35 mouse cellular contexts compared by ENCODE assay signal in genomic region chr13:3908262-3908661, GRCm38 (mm10). TPM values are rescaled to one million over a fixed set of nuclear protein-coding genes. Genes with fewer than 3 reads are reported as not detected.
DNase-seq lines count a peak whose midpoint lies in the region; ATAC-seq and TF ChIP-seq lines count a peak whose summit lies in the region.
"Had no signal": no experiment of that assay in that cellular context is flagged by ENCODE, and none has a peak within 500 bp of the region (broad histone marks: within the 10 kb centered on the region; RNA-seq: fewer than 3 reads in every experiment).

No protein-coding gene starts in this region.

- TF ChIP-seq EP300 in lung, postnatal 0 days (IDR thresholded peaks at IDR 0.05), result peak; percentile 77

- H3K4me1 ChIP-seq in intestine, embryonic 16.5 days (ENCODE audit: control insufficient read depth, insufficient read depth, low read length), result no peaks in the 10 kb centered on the region
- H3K4me1 ChIP-seq in intestine, postnatal 0 days (replicated peaks; ENCODE audit: control insufficient read depth, insufficient read depth, low read length), result no peaks in the 10 kb centered on the region
- H3K4me1 ChIP-seq in lung, postnatal 0 days (ENCODE audit: insufficient read depth, low read depth, low read length), result peaks cover 4% of the 10 kb centered on the region; the same call in 1 of the 2 replicates
- H3K4me1 ChIP-seq: embryonic facial prominence, embryonic 13.5 days; forebrain, embryonic 12.5 days; hindbrain, embryonic 13.5 days; limb, embryonic 10.5 days; neural tube, embryonic 15.5 days had no signal

- TF ChIP-seq CTCF in intestine, postnatal 0 days (IDR thresholded peaks at IDR 0.05; ENCODE audit: low read depth), result no peak
- no peak for TF ChIP-seq CTCF in lung, postnatal 0 days (IDR thresholded peaks at IDR 0.05)

- no peak overlapping the region for H3K27ac ChIP-seq in intestine, embryonic 16.5 days (ENCODE audit: low read length)
- H3K27ac ChIP-seq in intestine, postnatal 0 days (ENCODE audit: low read depth, low read length), result no peak overlapping the region
- H3K27ac ChIP-seq in lung, postnatal 0 days (ENCODE audit: low read length), result peak overlapping the region; percentile 43; the same call in 1 of the 2 replicates
- H3K27ac ChIP-seq: embryonic facial prominence, embryonic 13.5 days; forebrain, embryonic 12.5 days; gastrocnemius, adult 2 months; hindbrain, embryonic 13.5 days; limb, embryonic 10.5 days; macrophage; neural tube, embryonic 15.5 days had no signal

- intact Hi-C loops in left cerebral cortex, postnatal 25 days (cut with DNase I), result no loop called here

- WGBS in intestine, embryonic 16.5 days, result 63% methylated on average over 4 of the region's 4 CpGs
- WGBS in intestine, postnatal 0 days, result 56% methylated on average over 4 of the region's 4 CpGs
- 58% methylated on average over 4 of the region's 4 CpGs for WGBS in lung, postnatal 0 days

- no peaks in the 10 kb centered on the region for H3K27me3 ChIP-seq in intestine, embryonic 16.5 days (replicated peaks; ENCODE audit: control insufficient read depth, insufficient read depth, low read length)
- no peaks in the 10 kb centered on the region for H3K27me3 ChIP-seq in intestine, postnatal 0 days (replicated peaks; ENCODE audit: control insufficient read depth, insufficient read depth, low read length)
- no peaks in the 10 kb centered on the region for H3K27me3 ChIP-seq in lung, postnatal 0 days (replicated peaks; ENCODE audit: insufficient read depth, low read length)
- H3K27me3 ChIP-seq: CH12.LX; embryonic facial prominence, embryonic 13.5 days; forebrain, embryonic 12.5 days; heart, embryonic 12.5 days; hindbrain, embryonic 13.5 days; neural tube, embryonic 15.5 days; Patski had no signal

- H3K9me3 ChIP-seq in intestine, embryonic 16.5 days (ENCODE audit: control insufficient read depth, low read length), result no peaks in the 10 kb centered on the region
- H3K9me3 ChIP-seq in intestine, postnatal 0 days (ENCODE audit: control insufficient read depth), result no peaks in the 10 kb centered on the region
- H3K9me3 ChIP-seq in lung, postnatal 0 days (ENCODE audit: low read length), result no peaks in the 10 kb centered on the region
- H3K9me3 ChIP-seq: embryonic facial prominence, embryonic 13.5 days; forebrain, embryonic 12.5 days; G1E; heart, embryonic 12.5 days; hindbrain, embryonic 13.5 days; limb, embryonic 10.5 days; neural tube, embryonic 15.5 days had no signal

- DNase-seq in lung, postnatal 0 days (ENCODE audit: low spot score), result peak; percentile 88
- DNase-seq in lung, postnatal 4 days, result no peak
- no peak for DNase-seq in left cerebral cortex, postnatal 25 days (ENCODE audit: low spot score in 2 of 2)
- no peak for DNase-seq in adrenal gland, postnatal 25 days
- DNase-seq: adrenal gland, adult 8-10 months; B cell, adult 2 months; cerebellum, adult 18-20 months; cerebellum, postnatal 14 days; gastrocnemius, adult 2 months; heart, postnatal 36 days; kidney, adult 2 months; kidney, postnatal 10 days; liver; thymus, postnatal 14 days had no signal

- H3K4me2 ChIP-seq in intestine, embryonic 16.5 days (ENCODE audit: low read depth, low read length), result no peak overlapping the region
- H3K4me2 ChIP-seq in intestine, postnatal 0 days (replicated peaks; ENCODE audit: low read depth), result no peak overlapping the region
- no peak overlapping the region for H3K4me2 ChIP-seq in lung, postnatal 0 days (replicated peaks; ENCODE audit: low read depth, low read length)
- H3K4me2 ChIP-seq: embryonic facial prominence, embryonic 13.5 days; forebrain, embryonic 12.5 days; heart, embryonic 12.5 days; hindbrain, embryonic 13.5 days; midbrain, embryonic 11.5 days; neural tube, embryonic 15.5 days had no signal

- no peaks in the 10 kb centered on the region for H3K36me3 ChIP-seq in intestine, embryonic 16.5 days (ENCODE audit: control insufficient read depth, insufficient read depth, low read length)
- no peaks in the 10 kb centered on the region for H3K36me3 ChIP-seq in intestine, postnatal 0 days (ENCODE audit: control insufficient read depth, insufficient read depth)
- H3K36me3 ChIP-seq in lung, postnatal 0 days (ENCODE audit: insufficient read depth, low read length), result no peaks in the 10 kb centered on the region
- H3K36me3 ChIP-seq: hindbrain, embryonic 13.5 days; neural tube, embryonic 15.5 days had no signal

- peak; percentile 48; the same call in 1 of the 2 replicates for ATAC-seq in intestine, embryonic 16.5 days
- no peak for ATAC-seq in intestine, postnatal 0 days
- ATAC-seq in lung, postnatal 0 days, result peak; percentile 97
- ATAC-seq in megakaryocyte-erythroid progenitor cell, adult 5-6 weeks (replicated peaks; ENCODE audit: low FRiP score, low TSS enrichment, poor library complexity, severe bottlenecking), result peak; percentile 52; the same call in 1 of the 2 replicates
- ATAC-seq: Patski had no signal

- H3K4me3 ChIP-seq in intestine, embryonic 16.5 days (ENCODE audit: low read length), result no peak overlapping the region
- H3K4me3 ChIP-seq in intestine, postnatal 0 days (ENCODE audit: low read depth, low read length), result no peak overlapping the region
- no peak overlapping the region for H3K4me3 ChIP-seq in lung, postnatal 0 days (ENCODE audit: low read depth, low read length)
- H3K4me3 ChIP-seq: embryonic facial prominence, embryonic 13.5 days; erythroblast, embryonic 14.5 days; forebrain, embryonic 12.5 days; gastrocnemius, adult 2 months; heart, embryonic 12.5 days; hindbrain, embryonic 13.5 days; limb, embryonic 10.5 days; neural tube, embryonic 15.5 days had no signal

- no peak overlapping the region for H3K9ac ChIP-seq in intestine, embryonic 16.5 days (ENCODE audit: low read depth, low read length)
- no peak overlapping the region for H3K9ac ChIP-seq in intestine, postnatal 0 days (ENCODE audit: low read depth, low read length)
- no peak overlapping the region for H3K9ac ChIP-seq in lung, postnatal 0 days (replicated peaks; ENCODE audit: low read depth)
- H3K9ac ChIP-seq: embryonic facial prominence, embryonic 13.5 days; forebrain, embryonic 12.5 days; heart, embryonic 12.5 days; hindbrain, embryonic 13.5 days; neural tube, embryonic 15.5 days had no signal

RNA-seq across cellular contexts. Expression of gene Net1, which starts 9.8 kb away (rescaled TPM):
- polyA plus RNA-seq in intestine, embryonic 16.5 days (2015; fragmentation: Nextera tagmentation; extraction: Ambion mirVana), result 146 and 148 TPM in 2 replicates
- 106 and 109 TPM in 2 replicates for polyA plus RNA-seq in intestine, postnatal 0 days (2015; fragmentation: Nextera tagmentation; extraction: Ambion mirVana)
- polyA plus RNA-seq in lung, postnatal 0 days (2015; fragmentation: Nextera tagmentation; extraction: Ambion mirVana), result 83.7 and 91.5 TPM in 2 replicates
- 112 and 118 TPM in 2 replicates for total RNA-seq in megakaryocyte-erythroid progenitor cell, adult 5-6 weeks (2014; fragmentation: Nextera tagmentation)
- 315 and 336 TPM in 2 replicates for total RNA-seq in megakaryocyte-erythroid progenitor cell, adult 5-6 weeks (2017)
- total RNA-seq in left cerebral cortex, postnatal 25 days (2021), result 10 to 100 TPM; 44.0 to 50.3 TPM
- total RNA-seq in adrenal gland, postnatal 25 days (2021), result 94.7 and 107 TPM in 2 replicates

RNA-seq across cellular contexts. Expression of gene Tubal3, which starts 9.8 kb away (rescaled TPM):
- 54.2 and 64.9 TPM in 2 replicates for polyA plus RNA-seq in intestine, embryonic 16.5 days (2015; fragmentation: Nextera tagmentation; extraction: Ambion mirVana)
- 44.1 and 58.4 TPM in 2 replicates for polyA plus RNA-seq in intestine, postnatal 0 days (2015; fragmentation: Nextera tagmentation; extraction: Ambion mirVana)
- not detected in 2 replicates for polyA plus RNA-seq in lung, postnatal 0 days (2015; fragmentation: Nextera tagmentation; extraction: Ambion mirVana)
- total RNA-seq in megakaryocyte-erythroid progenitor cell, adult 5-6 weeks (2014; fragmentation: Nextera tagmentation), result 0.52 TPM in 1 of 2 replicates, not detected in the other
- total RNA-seq in megakaryocyte-erythroid progenitor cell, adult 5-6 weeks (2017), result not detected in 2 replicates
- total RNA-seq in left cerebral cortex, postnatal 25 days (2021), result not detected
- total RNA-seq in adrenal gland, postnatal 25 days (2021), result not detected in 2 replicates
- total RNA-seq: adrenal gland, adult 8-10 months; gastrocnemius, adult 2 months; gastrocnemius, postnatal 4 days; heart, postnatal 36 days; layer of hippocampus, adult 18-20 months; layer of hippocampus, postnatal 14 days; left cerebral cortex, adult 8-10 months had no signal
- polyA plus RNA-seq: embryonic facial prominence, embryonic 13.5 days; erythroblast, embryonic 14.5 days; forebrain, embryonic 12.5 days; frontal cortex, adult 2 months; G1E; heart, embryonic 12.5 days; hindbrain, embryonic 13.5 days; kidney, adult 2 months; limb, embryonic 10.5 days; macrophage; midbrain, embryonic 11.5 days; neural tube, embryonic 15.5 days; Patski had no signal

RNA-seq across cellular contexts. Expression of gene Ucn3, which starts 36.9 kb away (rescaled TPM):
- polyA plus RNA-seq in intestine, embryonic 16.5 days (2015; fragmentation: Nextera tagmentation; extraction: Ambion mirVana), result 0.66 and 0.81 TPM in 2 replicates
- polyA plus RNA-seq in intestine, postnatal 0 days (2015; fragmentation: Nextera tagmentation; extraction: Ambion mirVana), result 0.43 and 0.51 TPM in 2 replicates
- polyA plus RNA-seq in lung, postnatal 0 days (2015; fragmentation: Nextera tagmentation; extraction: Ambion mirVana), result not detected in 2 replicates
- not detected in 2 replicates for total RNA-seq in megakaryocyte-erythroid progenitor cell, adult 5-6 weeks (2014; fragmentation: Nextera tagmentation)
- total RNA-seq in megakaryocyte-erythroid progenitor cell, adult 5-6 weeks (2017), result not detected in 2 replicates
- total RNA-seq in left cerebral cortex, postnatal 25 days (2021), result under 1 TPM in 1 of 2 experiments, not detected in 1; 0.23 TPM
- total RNA-seq in adrenal gland, postnatal 25 days (2021), result not detected in 2 replicates
- total RNA-seq: adrenal gland, adult 8-10 months; CH12.LX; gastrocnemius, adult 2 months; gastrocnemius, postnatal 4 days; heart, postnatal 36 days; layer of hippocampus, adult 18-20 months; layer of hippocampus, postnatal 14 days had no signal
- polyA plus RNA-seq: embryonic facial prominence, embryonic 13.5 days; erythroblast, embryonic 14.5 days; forebrain, embryonic 12.5 days; frontal cortex, adult 2 months; G1E; heart, embryonic 12.5 days; hindbrain, embryonic 13.5 days; kidney, adult 2 months; macrophage; midbrain, embryonic 11.5 days; neural tube, embryonic 15.5 days; Patski; testis, adult 2 months had no signal

RNA-seq across cellular contexts. Expression of gene Calm5, which starts 54.3 kb away (rescaled TPM):
- not detected in 2 replicates for polyA plus RNA-seq in intestine, embryonic 16.5 days (2015; fragmentation: Nextera tagmentation; extraction: Ambion mirVana)
- not detected in 2 replicates for polyA plus RNA-seq in intestine, postnatal 0 days (2015; fragmentation: Nextera tagmentation; extraction: Ambion mirVana)
- not detected in 2 replicates for polyA plus RNA-seq in lung, postnatal 0 days (2015; fragmentation: Nextera tagmentation; extraction: Ambion mirVana)
- total RNA-seq in megakaryocyte-erythroid progenitor cell, adult 5-6 weeks (2014; fragmentation: Nextera tagmentation), result not detected in 2 replicates
- total RNA-seq in megakaryocyte-erythroid progenitor cell, adult 5-6 weeks (2017), result not detected in 2 replicates
- not detected for total RNA-seq in left cerebral cortex, postnatal 25 days (2021)
- total RNA-seq in adrenal gland, postnatal 25 days (2021), result not detected in 2 replicates
- total RNA-seq: adrenal gland, adult 8-10 months; CH12.LX; G1E; gastrocnemius, adult 2 months; gastrocnemius, postnatal 4 days; heart, postnatal 36 days; layer of hippocampus, adult 18-20 months; layer of hippocampus, postnatal 14 days; left cerebral cortex, adult 8-10 months had no signal
- polyA plus RNA-seq: embryonic facial prominence, embryonic 13.5 days; erythroblast, embryonic 14.5 days; forebrain, embryonic 12.5 days; frontal cortex, adult 2 months; G1E; heart, embryonic 12.5 days; hindbrain, embryonic 13.5 days; kidney, adult 2 months; limb, embryonic 10.5 days; macrophage; midbrain, embryonic 11.5 days; neural tube, embryonic 15.5 days; Patski; testis, adult 2 months had no signal
